Mouse (Mus musculus) lung, embryonic 14.5 days (tissue): ENCODE measurements at regions not wholly inside any gene's neighbourhood (a gene's known extent, or its start where the extent isn't known, plus 50 kb on each side); places are given as distances from the start of the nearest gene placed in this dataset.
"Not testable (repeated sequence)": the region's sequence is repeated elsewhere in the genome, so short reads cannot be mapped to it uniquely, and the experiment has no call there.

Source experiments
- ATAC-seq: fragments of 200-750 bp; cut with Nextera tagmentation; 2 replicates; pipeline ENCODE4 v1.8.0; 2017; ENCODE audit warnings: mild to moderate bottlenecking, moderate TSS enrichment, moderate library complexity; ENCODE audit not compliant: insufficient read depth
- DNase-seq: peaks from one replicate; pipeline ENCODE4 v3.0.0-alpha.2; 2015
- H3K27ac ChIP-seq: fragments of 300-500 bp; sonication (generic); 2 replicates; pipeline ENCODE4 v1.5.1; 2014; ENCODE audit warnings: low read depth, mild to moderate bottlenecking, moderate library complexity
- H3K27me3 ChIP-seq: fragments of 300-500 bp; sonication (generic); 2 replicates; pipeline ENCODE4 v1.6.1; 2014; ENCODE audit warnings: low read length, control low read depth; ENCODE audit not compliant: insufficient read depth
- H3K36me3 ChIP-seq: fragments of 300-500 bp; sonication (generic); 2 replicates; pipeline ENCODE4 v1.6.1; 2014; ENCODE audit warnings: control low read depth; ENCODE audit not compliant: insufficient read depth
- H3K4me1 ChIP-seq: fragments of 300-500 bp; sonication (generic); 2 replicates; pipeline ENCODE4 v1.6.1; 2014; ENCODE audit warnings: antibody characterized with exemption, control low read depth; ENCODE audit not compliant: insufficient read depth
- H3K4me2 ChIP-seq: fragments of 300-500 bp; sonication (generic); 2 replicates; pipeline ENCODE4 v1.6.1; 2014; ENCODE audit warnings: mild to moderate bottlenecking
- H3K4me3 ChIP-seq: fragments of 300-500 bp; sonication (generic); 2 replicates; pipeline ENCODE4 v1.5.1; 2014; ENCODE audit warnings: low read depth, low read length
- H3K9ac ChIP-seq: fragments of 300-500 bp; sonication (generic); 2 replicates; pipeline ENCODE4 v1.6.1; 2014
- H3K9me3 ChIP-seq: fragments of 300-500 bp; sonication (generic); 2 replicates; pipeline ENCODE4 v1.6.1; 2016; ENCODE audit warnings: low read depth, low read length, control low read depth
- CTCF ChIP-seq: IDR thresholded peaks from 2 replicates; pipeline ENCODE4 v1.5.1; 2016; ENCODE audit warnings: antibody characterized with exemption, low read depth
- WGBS: fragments of 180-500 bp; shearing (Covaris S2); extraction: QIAGEN DNeasy Blood & Tissue Kit; methylation state at CpG from one replicate; pipeline ENCODE4 v1.1.7; 2014; 5-methylcytosine and 5-hydroxymethylcytosine counted together

DNA sequence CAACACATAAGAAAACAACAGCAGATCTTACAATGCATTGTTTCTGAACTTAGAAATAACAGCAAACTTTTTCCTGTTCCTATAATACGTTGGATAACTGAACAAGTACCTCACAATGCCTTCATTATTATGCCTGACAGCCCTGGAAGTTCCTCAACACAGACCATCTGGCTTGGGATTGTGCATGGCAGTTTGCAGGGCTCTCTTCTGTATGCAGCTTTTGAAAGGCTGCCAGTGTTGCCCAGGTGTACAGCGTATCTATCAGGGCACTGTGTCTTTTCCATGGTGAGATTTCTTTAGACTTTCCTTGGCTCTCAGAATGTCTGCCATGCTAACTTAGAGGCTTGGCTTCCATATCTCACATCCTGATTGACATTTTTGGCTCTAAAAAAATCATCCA is 134.0 kb upstream of the Akr1e1 start:
- no peak for TF ChIP-seq CTCF
- H3K9me3 ChIP-seq = no peaks in the 10 kb centered on the region
- H3K4me2 ChIP-seq = no peak overlapping the region

GRCm38 (mm10) chr13:4716299-4716698 is 107.3 kb upstream of the Akr1e1 start:
- 66% methylated on average over 2 of the region's 2 CpGs for WGBS
- H3K27ac ChIP-seq, H3K27me3 ChIP-seq, DNase-seq, H3K4me2 ChIP-seq, H3K36me3 ChIP-seq, H3K9ac ChIP-seq, H3K9me3 ChIP-seq, ATAC-seq, H3K4me1 ChIP-seq, H3K4me3 ChIP-seq: not testable (repeated sequence)

More for the DNA sequence above, 134.0 kb upstream of the Akr1e1 start:
- no peaks in the 10 kb centered on the region for H3K27me3 ChIP-seq
- no peak overlapping the region for H3K27ac ChIP-seq
- no peaks in the 10 kb centered on the region for H3K4me1 ChIP-seq
- 63% methylated on average over 2 of the region's 2 CpGs for WGBS
- H3K9ac ChIP-seq = no peak overlapping the region
- ATAC-seq = no peak
- H3K36me3 ChIP-seq = no peaks in the 10 kb centered on the region
- H3K4me3 ChIP-seq = no peak overlapping the region
- DNase-seq = no peak

- Histone ChIP-seq H3K27ac (no peak overlapping the region), H3K4me1 (no peaks in the 10 kb centered on the region), H3K36me3 (no peaks in the 10 kb centered on the region), H3K9me3 (no peaks in the 10 kb centered on the region), H3K9ac (no peak overlapping the region), H3K4me3 (no peak overlapping the region), H3K27me3 (no peaks in the 10 kb centered on the region), H3K4me2 (no peak overlapping the region)
- WGBS = 61% methylated on average over 1 of the region's 1 CpGs
- ATAC-seq = no peak
- no peak for DNase-seq
- TF ChIP-seq CTCF = no peak
These were observed 105.8 kb upstream of the Akr1e1 start for GRCm38 (mm10) chr13:4714724-4715123.

- H3K4me1 ChIP-seq = no peaks in the 10 kb centered on the region
- no peak overlapping the region for H3K4me3 ChIP-seq
- DNase-seq (no peak), ATAC-seq (no peak)
- H3K9ac ChIP-seq = no peak overlapping the region
- H3K36me3 ChIP-seq = no peaks in the 10 kb centered on the region
- H3K9me3 ChIP-seq = no peaks in the 10 kb centered on the region
- no peak overlapping the region for H3K27ac ChIP-seq
- H3K4me2 ChIP-seq = no peak overlapping the region
- 66% methylated on average over 3 of the region's 3 CpGs for WGBS
- no peak for TF ChIP-seq CTCF
- H3K27me3 ChIP-seq = no peaks in the 10 kb centered on the region
These were observed 103.7 kb upstream of the Akr1e1 start for GRCm38 (mm10) chr13:4712698-4713097.

DNA sequence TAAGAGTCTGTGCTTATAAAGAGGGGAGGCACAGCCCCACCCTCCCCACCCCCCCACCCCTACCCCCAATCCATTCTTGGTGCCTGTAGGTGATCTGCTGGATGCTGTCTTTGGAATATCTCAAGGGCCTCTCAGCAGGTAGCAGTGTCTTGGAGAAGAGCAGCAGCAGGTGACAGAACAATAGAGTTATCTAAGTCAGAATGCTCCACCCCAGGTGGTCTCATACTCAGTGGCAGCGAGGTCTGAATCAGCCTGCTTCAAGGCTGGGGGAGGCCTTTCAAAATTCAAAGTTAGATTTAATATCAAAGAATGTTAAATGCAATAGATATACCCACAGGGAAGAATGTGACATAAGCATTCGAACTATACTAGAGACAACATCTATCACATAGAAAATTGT is 90.6 kb upstream of the Akr1e1 start:
- not testable (repeated sequence) for H3K4me3 ChIP-seq, H3K9me3 ChIP-seq, H3K36me3 ChIP-seq, H3K4me1 ChIP-seq, H3K27me3 ChIP-seq, ATAC-seq, DNase-seq, H3K27ac ChIP-seq, H3K9ac ChIP-seq, H3K4me2 ChIP-seq
- WGBS = 56% methylated on average over 2 of the region's 2 CpGs

- no peak overlapping the region for H3K4me2 ChIP-seq
- peak; percentile 64 for TF ChIP-seq CTCF
- peak; percentile 83 for DNase-seq
These were observed 57.6 kb upstream of the Akr1e1 start for GRCm38 (mm10) chr13:4666375-4667140.

GRCm38 (mm10) chr13:4663390-4663789 is 54.4 kb upstream of the Akr1e1 start:
- H3K36me3 ChIP-seq = no peaks in the 10 kb centered on the region
- no peaks in the 10 kb centered on the region for H3K4me1 ChIP-seq
- 47% methylated on average over 3 of the region's 3 CpGs for WGBS
- H3K9ac ChIP-seq = no peak overlapping the region
- TF ChIP-seq CTCF = no peak
- H3K4me2 ChIP-seq = no peak overlapping the region
- H3K27me3 ChIP-seq = no peaks in the 10 kb centered on the region
- no peak for ATAC-seq
- H3K4me3 ChIP-seq = no peak overlapping the region
- no peaks in the 10 kb centered on the region for H3K9me3 ChIP-seq
- no peak for DNase-seq
- H3K27ac ChIP-seq = no peak overlapping the region

More at GRCm38 (mm10) chr13:4666375-4667140, 57.6 kb upstream of the Akr1e1 start:
- Histone ChIP-seq H3K27ac (no peak overlapping the region), H3K9ac (no peak overlapping the region), H3K36me3 (no peaks in the 10 kb centered on the region), H3K9me3 (no peaks in the 10 kb centered on the region), H3K4me3 (no peak overlapping the region), H3K27me3 (no peaks in the 10 kb centered on the region), H3K4me1 (no peaks in the 10 kb centered on the region)
- ATAC-seq = peak; percentile 21; the same call in 1 of the 2 replicates
- WGBS = 33% methylated on average over 11 of the region's 11 CpGs
